ENCODE assay signal across 17 mouse cellular contexts in the genomic region with DNA sequence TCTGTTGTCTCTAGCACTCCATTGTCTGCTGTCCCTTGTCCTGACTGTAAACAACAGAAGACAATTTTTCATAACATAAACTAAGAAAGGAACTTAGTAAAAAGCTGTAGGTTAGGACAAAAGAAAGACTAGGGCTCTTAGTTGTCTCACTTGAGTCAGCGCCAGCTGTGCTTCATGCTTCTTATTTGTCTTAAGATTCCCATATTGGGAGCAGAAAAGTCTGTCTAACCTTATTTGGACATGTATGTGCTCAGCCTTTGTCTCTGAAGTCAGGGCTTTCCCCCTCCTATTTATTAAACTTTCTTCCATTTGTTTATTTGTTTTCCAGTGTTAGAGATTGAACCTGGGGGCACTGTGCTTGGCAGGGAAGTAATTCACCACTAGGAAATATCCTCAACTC. TPM values are rescaled to one million over a fixed set of nuclear protein-coding genes. Genes with fewer than 3 reads are reported as not detected.
DNase-seq lines count a peak whose midpoint lies in the region; ATAC-seq and TF ChIP-seq lines count a peak whose summit lies in the region.
"Had no signal": no experiment of that assay in that cellular context is flagged by ENCODE, and none has a peak within 500 bp of the region (broad histone marks: within the 10 kb centered on the region; RNA-seq: fewer than 3 reads in every experiment).

No protein-coding gene starts in this region.

- 0 out of 2 replicates have a peak, but pooled peaks have one; percentile 12 for TF ChIP-seq EP300 in lung, postnatal 0 days (IDR thresholded peaks at IDR 0.05)

- no peaks in the 10 kb centered on the region for H3K36me3 ChIP-seq in kidney, embryonic 15.5 days
- H3K36me3 ChIP-seq in kidney, adult 2 months (ENCODE audit: control insufficient read depth, insufficient read depth, low read length): no peaks in the 10 kb centered on the region
- H3K36me3 ChIP-seq in lung, postnatal 0 days (ENCODE audit: insufficient read depth, low read length): no peaks in the 10 kb centered on the region
- no peaks in the 10 kb centered on the region for H3K36me3 ChIP-seq in stomach, embryonic 15.5 days
- H3K36me3 ChIP-seq in hindbrain, embryonic 13.5 days: no peaks in the 10 kb centered on the region
- H3K36me3 ChIP-seq: embryonic facial prominence, embryonic 12.5 days had no signal

- H3K4me3 ChIP-seq in kidney, embryonic 15.5 days (replicated peaks): no peak overlapping the region
- no peak overlapping the region for H3K4me3 ChIP-seq in kidney, adult 2 months (ENCODE audit: insufficient read depth, low read depth, low read length)
- H3K4me3 ChIP-seq in lung, postnatal 0 days (ENCODE audit: low read depth, low read length): no peak overlapping the region
- H3K4me3 ChIP-seq in embryonic fibroblast, embryonic 13.5 days (ENCODE audit: insufficient read depth, low read length): no peak overlapping the region
- no peak overlapping the region for H3K4me3 ChIP-seq in stomach, embryonic 15.5 days (replicated peaks)
- no peak overlapping the region for H3K4me3 ChIP-seq in hindbrain, embryonic 13.5 days
- H3K4me3 ChIP-seq: embryonic facial prominence, embryonic 12.5 days; heart, embryonic 12.5 days; hindbrain, embryonic 10.5 days; limb, embryonic 10.5 days; liver, embryonic 13.5 days had no signal

- H3K27ac ChIP-seq in kidney, embryonic 15.5 days: peak overlapping the region; percentile 51; the same call in 1 of the 2 replicates
- no peak overlapping the region for H3K27ac ChIP-seq in kidney, adult 2 months (ENCODE audit: insufficient read depth, low read depth, low read length)
- H3K27ac ChIP-seq in lung, postnatal 0 days (ENCODE audit: low read length): peak overlapping the region; percentile 73
- H3K27ac ChIP-seq in embryonic fibroblast, embryonic 13.5 days (ENCODE audit: insufficient read depth, low read length): peak overlapping the region; percentile 95
- H3K27ac ChIP-seq in stomach, embryonic 15.5 days: peak overlapping the region; percentile 80
- no peak overlapping the region for H3K27ac ChIP-seq in hindbrain, embryonic 13.5 days
- H3K27ac ChIP-seq: embryonic facial prominence, embryonic 12.5 days; hindbrain, embryonic 10.5 days; limb, embryonic 10.5 days; liver, embryonic 13.5 days had no signal

- no peaks in the 10 kb centered on the region for H3K27me3 ChIP-seq in kidney, embryonic 15.5 days
- H3K27me3 ChIP-seq in kidney, adult 2 months (replicated peaks; ENCODE audit: control insufficient read depth, insufficient read depth, low read length): no peaks in the 10 kb centered on the region
- no peaks in the 10 kb centered on the region for H3K27me3 ChIP-seq in lung, postnatal 0 days (replicated peaks; ENCODE audit: insufficient read depth, low read length)
- no peaks in the 10 kb centered on the region for H3K27me3 ChIP-seq in stomach, embryonic 15.5 days (replicated peaks)
- H3K27me3 ChIP-seq in hindbrain, embryonic 13.5 days: no peaks in the 10 kb centered on the region
- H3K27me3 ChIP-seq: embryonic facial prominence, embryonic 12.5 days; heart, embryonic 12.5 days; liver, embryonic 13.5 days had no signal

- no peak for TF ChIP-seq CTCF in kidney, adult 2 months (conservative IDR thresholded peaks at IDR 0.05; ENCODE audit: insufficient read depth, insufficient read length, low read depth, low read length)
- no peak for TF ChIP-seq CTCF in lung, postnatal 0 days (IDR thresholded peaks at IDR 0.05)
- TF ChIP-seq CTCF in embryonic fibroblast, embryonic 13.5 days (IDR thresholded peaks at IDR 0.05; ENCODE audit: borderline replicate concordance, insufficient read depth, low read length): no peak

- H3K9ac ChIP-seq in kidney, embryonic 15.5 days: no peak overlapping the region
- H3K9ac ChIP-seq in lung, postnatal 0 days (replicated peaks; ENCODE audit: low read depth): no peak overlapping the region
- no peak overlapping the region for H3K9ac ChIP-seq in stomach, embryonic 15.5 days
- no peak overlapping the region for H3K9ac ChIP-seq in hindbrain, embryonic 13.5 days
- H3K9ac ChIP-seq: embryonic facial prominence, embryonic 12.5 days; heart, embryonic 12.5 days; liver, embryonic 13.5 days had no signal

- no peaks in the 10 kb centered on the region for H3K9me3 ChIP-seq in kidney, embryonic 15.5 days (replicated peaks)
- H3K9me3 ChIP-seq in lung, postnatal 0 days (ENCODE audit: low read length): no peaks in the 10 kb centered on the region
- H3K9me3 ChIP-seq in stomach, embryonic 15.5 days: no peaks in the 10 kb centered on the region
- H3K9me3 ChIP-seq in hindbrain, embryonic 13.5 days: no peaks in the 10 kb centered on the region
- H3K9me3 ChIP-seq: embryonic facial prominence, embryonic 12.5 days; heart, embryonic 12.5 days; hindbrain, embryonic 10.5 days; limb, embryonic 10.5 days; liver, embryonic 13.5 days had no signal

- ATAC-seq in kidney, embryonic 15.5 days (replicated peaks; ENCODE audit: low FRiP score): no peak
- peak; percentile 66 for ATAC-seq in lung, postnatal 0 days
- ATAC-seq in stomach, embryonic 15.5 days (ENCODE audit: insufficient read depth, low FRiP score, low read depth): no peak
- ATAC-seq in hindbrain, embryonic 13.5 days (ENCODE audit: low FRiP score): no peak

- peaks cover 9% of the 10 kb centered on the region for H3K4me1 ChIP-seq in kidney, embryonic 15.5 days
- peaks cover 6% of the 10 kb centered on the region; the same call in 1 of the 2 replicates for H3K4me1 ChIP-seq in kidney, adult 2 months (ENCODE audit: control insufficient read depth, insufficient read depth, low read length)
- peaks cover 7% of the 10 kb centered on the region; the same call in 1 of the 2 replicates for H3K4me1 ChIP-seq in lung, postnatal 0 days (ENCODE audit: insufficient read depth, low read depth, low read length)
- peaks cover 8% of the 10 kb centered on the region for H3K4me1 ChIP-seq in embryonic fibroblast, embryonic 13.5 days (ENCODE audit: control insufficient read depth, insufficient read depth, low read length)
- H3K4me1 ChIP-seq in stomach, embryonic 15.5 days: peaks cover 4% of the 10 kb centered on the region
- peaks cover 3% of the 10 kb centered on the region; the same call in 1 of the 2 replicates for H3K4me1 ChIP-seq in hindbrain, embryonic 13.5 days (replicated peaks)
- H3K4me1 ChIP-seq: hindbrain, embryonic 10.5 days; limb, embryonic 10.5 days had no signal

- 88% methylated on average over 1 of the region's 1 CpGs for WGBS in kidney, embryonic 15.5 days
- WGBS in kidney, adult 2 months: 84% methylated on average over 1 of the region's 1 CpGs
- WGBS in lung, postnatal 0 days: 80% methylated on average over 1 of the region's 1 CpGs
- 60% methylated on average over 1 of the region's 1 CpGs for WGBS in stomach, embryonic 15.5 days
- 83% methylated on average over 1 of the region's 1 CpGs for WGBS in hindbrain, embryonic 13.5 days

- DNase-seq in kidney, adult 2 months: no peak
- DNase-seq in lung, postnatal 0 days (ENCODE audit: low spot score): peak; percentile 79
- DNase-seq in lung, adult 18-20 months: no peak
- DNase-seq: cerebellum, adult 8-10 months; kidney, adult 18-20 months; liver, embryonic 13.5 days; midbrain, embryonic 14.5 days; right cerebral cortex, adult 18-20 months; thymus, postnatal 25 days had no signal

- H3K4me2 ChIP-seq in kidney, embryonic 15.5 days: no peak overlapping the region
- H3K4me2 ChIP-seq in lung, postnatal 0 days (replicated peaks; ENCODE audit: low read depth, low read length): no peak overlapping the region
- H3K4me2 ChIP-seq in stomach, embryonic 15.5 days: no peak overlapping the region
- H3K4me2 ChIP-seq in hindbrain, embryonic 13.5 days: no peak overlapping the region
- H3K4me2 ChIP-seq: embryonic facial prominence, embryonic 12.5 days; heart, embryonic 12.5 days; liver, embryonic 13.5 days had no signal

- TF ChIP-seq POLR2A in kidney, adult 2 months (IDR thresholded peaks at IDR 0.05; ENCODE audit: low read depth, low read length): no peak
- TF ChIP-seq POLR2A in embryonic fibroblast, embryonic 13.5 days (IDR thresholded peaks at IDR 0.05; ENCODE audit: low read depth, low read length): no peak

RNA-seq across cellular contexts. Expression of gene Lims1, which starts 12.9 kb away (rescaled TPM):
- 149 and 157 TPM in 2 replicates for polyA plus RNA-seq in kidney, embryonic 15.5 days (2015; fragmentation: Nextera tagmentation; extraction: Ambion mirVana)
- polyA plus RNA-seq in kidney, adult 2 months (2012; rRNA removed): 14.5 and 16.1 TPM in 2 replicates
- polyA plus RNA-seq in lung, postnatal 0 days (2015; fragmentation: Nextera tagmentation; extraction: Ambion mirVana): 314 and 322 TPM in 2 replicates
- 160 and 170 TPM in 2 replicates for polyA plus RNA-seq in embryonic fibroblast, embryonic 13.5 days (2011; ENCODE audit: insufficient read length, low read depth, missing spikeins)
- polyA plus RNA-seq in stomach, embryonic 15.5 days (2015; fragmentation: Nextera tagmentation; extraction: Ambion mirVana): 150 and 155 TPM in 2 replicates
- 66.0 and 69.2 TPM in 2 replicates for polyA plus RNA-seq in hindbrain, embryonic 13.5 days (2015; fragmentation: Nextera tagmentation; extraction: Ambion mirVana)

Comparison
In these comparisons a context has a peak if more than half of its experiments do, and no peak if none do; other contexts are left out.
1. H3K27ac ChIP-seq: peak in kidney, embryonic 15.5 days (single experiment), lung, postnatal 0 days (single experiment), embryonic fibroblast, embryonic 13.5 days (single experiment) and stomach, embryonic 15.5 days (single experiment); none in kidney, adult 2 months (single experiment) and hindbrain, embryonic 13.5 days (single experiment).